ENCODE assay signal across 8 mouse cellular contexts in the genomic region with DNA sequence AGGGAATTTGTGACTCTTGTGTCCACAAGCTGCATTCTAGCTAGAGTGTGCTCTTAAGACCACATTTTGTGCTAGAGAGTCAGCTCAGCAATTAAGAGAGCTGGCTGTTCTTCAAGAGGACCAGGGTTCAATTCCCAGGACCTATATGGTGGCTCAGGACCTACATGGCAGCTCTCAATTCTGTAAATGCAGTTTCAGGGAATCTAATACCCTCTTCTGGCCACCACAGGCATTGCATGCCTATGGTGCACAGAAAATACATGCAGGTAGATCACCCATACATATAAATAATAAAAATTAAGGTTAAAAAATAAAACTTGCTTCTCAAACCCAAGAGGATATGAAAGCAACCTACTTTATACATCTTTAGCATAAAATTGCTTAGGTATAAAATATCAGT. TPM values are rescaled to one million over a fixed set of nuclear protein-coding genes. Genes with fewer than 3 reads are reported as not detected.
DNase-seq lines count a peak whose midpoint lies in the region; ATAC-seq and TF ChIP-seq lines count a peak whose summit lies in the region.
"Had no signal": no experiment of that assay in that cellular context is flagged by ENCODE, and none has a peak within 500 bp of the region (broad histone marks: within the 10 kb centered on the region; RNA-seq: fewer than 3 reads in every experiment).

No protein-coding gene starts in this region.

- no peak for DNase-seq in kidney, adult 2 months
- DNase-seq in A20 (ENCODE audit: low read depth, low spot score) (peak; percentile 31), ES-CJ7 (ENCODE audit: low read depth, low spot score) (peak; percentile 23)
- peak; percentile 44 for DNase-seq in induced T-regulatory cell, adult 2 months (ENCODE audit: low read depth)
- no peak for DNase-seq in urinary bladder, adult 2 months (ENCODE audit: low spot score)
- DNase-seq in layer of hippocampus, postnatal 36 days, result no peak

- no peak for ATAC-seq in kidney, embryonic 15.5 days (replicated peaks; ENCODE audit: low FRiP score)

- peak; percentile 22; the same call in 1 of the 2 replicates for TF ChIP-seq CTCF in kidney, adult 2 months (conservative IDR thresholded peaks at IDR 0.05; ENCODE audit: insufficient read depth, insufficient read length, low read depth, low read length)

- H3K36me3 ChIP-seq in kidney, adult 2 months (ENCODE audit: control insufficient read depth, insufficient read depth, low read length), result no peaks in the 10 kb centered on the region
- H3K36me3 ChIP-seq in kidney, embryonic 15.5 days, result peaks cover 29% of the 10 kb centered on the region
- H3K36me3 ChIP-seq: liver, embryonic 15.5 days had no signal

- H3K27ac ChIP-seq in kidney, adult 2 months (ENCODE audit: insufficient read depth, low read depth, low read length), result no peak overlapping the region
- H3K27ac ChIP-seq in kidney, embryonic 15.5 days, result no peak overlapping the region
- H3K27ac ChIP-seq: liver, embryonic 15.5 days had no signal

- no peaks in the 10 kb centered on the region for H3K27me3 ChIP-seq in kidney, adult 2 months (replicated peaks; ENCODE audit: control insufficient read depth, insufficient read depth, low read length)
- no peaks in the 10 kb centered on the region for H3K27me3 ChIP-seq in kidney, embryonic 15.5 days
- H3K27me3 ChIP-seq: liver, embryonic 15.5 days had no signal

- TF ChIP-seq POLR2A in kidney, adult 2 months (IDR thresholded peaks at IDR 0.05; ENCODE audit: low read depth, low read length), result no peak

- H3K4me3 ChIP-seq in kidney, adult 2 months (ENCODE audit: insufficient read depth, low read depth, low read length), result no peak overlapping the region
- H3K4me3 ChIP-seq in kidney, embryonic 15.5 days (replicated peaks), result no peak overlapping the region
- H3K4me3 ChIP-seq: liver, embryonic 15.5 days had no signal

- no peaks in the 10 kb centered on the region for H3K9me3 ChIP-seq in kidney, embryonic 15.5 days (replicated peaks)
- H3K9me3 ChIP-seq: liver, embryonic 15.5 days had no signal

- H3K4me2 ChIP-seq in kidney, embryonic 15.5 days, result no peak overlapping the region
- H3K4me2 ChIP-seq: liver, embryonic 15.5 days had no signal

- no peak overlapping the region for H3K9ac ChIP-seq in kidney, embryonic 15.5 days
- H3K9ac ChIP-seq: liver, embryonic 15.5 days had no signal

- no peaks in the 10 kb centered on the region for H3K4me1 ChIP-seq in kidney, adult 2 months (ENCODE audit: control insufficient read depth, insufficient read depth, low read length)
- H3K4me1 ChIP-seq in kidney, embryonic 15.5 days, result no peaks in the 10 kb centered on the region
- H3K4me1 ChIP-seq: liver, embryonic 15.5 days had no signal

RNA-seq across cellular contexts. Expression of gene Rap2a, which starts 45.5 kb away (rescaled TPM):
- polyA plus RNA-seq in kidney, adult 2 months (2012; rRNA removed), result 9.7 and 12.4 TPM in 2 replicates
- 14.6 and 16.2 TPM in 2 replicates for polyA plus RNA-seq in kidney, embryonic 15.5 days (2015; fragmentation: Nextera tagmentation; extraction: Ambion mirVana)
- polyA plus RNA-seq in urinary bladder, adult 2 months (2012; rRNA removed), result 21.0 and 23.5 TPM in 2 replicates
- 10 to 100 TPM; 85.6 to 89.7 TPM for total RNA-seq in layer of hippocampus, postnatal 36 days (2021)

Comparison
In these comparisons a context has a peak if more than half of its experiments do, and no peak if none do; other contexts are left out.
1. DNase-seq: peak in A20 (single experiment), ES-CJ7 (single experiment) and induced T-regulatory cell, adult 2 months (single experiment); none in kidney, adult 2 months (single experiment), urinary bladder, adult 2 months (single experiment) and layer of hippocampus, postnatal 36 days (0 of 2).